Mouse (Mus musculus): ENCODE data around the gene Ripply3. TPM values are rescaled to one million over a fixed set of nuclear protein-coding genes. Genes with fewer than 3 reads are reported as not detected.
A peak's percentile ranks its signal among the peaks of the same experiment; 100 is the strongest.
"Not testable (repeated sequence)": the region's sequence is repeated elsewhere in the genome, so short reads cannot be mapped to it uniquely, and the experiment has no call there.

The Ripply3 gene
- polyA plus RNA-seq, 1 experiment from 2014 or later, result 2.3 TPM

GRCm38 (mm10) chr16:94317752-94318151, 10.5 kb upstream of the Ripply3 start:
- Histone ChIP-seq H3K4me3 (no peak overlapping the region), H3K36me3 (no peaks in the 10 kb centered on the region), H3K27ac (replicated peaks) (no peak overlapping the region), H3K9ac (no peak overlapping the region), H3K4me2 (no peak overlapping the region), H3K27me3 (no peaks in the 10 kb centered on the region), H3K9me3 (no peaks in the 10 kb centered on the region), H3K4me1 (replicated peaks) (peaks cover 9% of the 10 kb centered on the region)
- ATAC-seq (ENCODE audit: low read depth), result no peak
- WGBS, result 80% methylated on average over 5 of the region's 5 CpGs

- no peak for ATAC-seq (ENCODE audit: low read depth)
- WGBS, result 83% methylated on average over 5 of the region's 5 CpGs
- no peaks in the 10 kb centered on the region for H3K9me3 ChIP-seq
- no peak overlapping the region for H3K9ac ChIP-seq
- no peak overlapping the region for H3K27ac ChIP-seq (replicated peaks)
- peaks cover 3% of the 10 kb centered on the region; the same call in 1 of the 2 replicates for H3K27me3 ChIP-seq
- H3K4me3 ChIP-seq, result no peak overlapping the region
- no peaks in the 10 kb centered on the region for H3K4me1 ChIP-seq (replicated peaks)
- H3K36me3 ChIP-seq, result no peaks in the 10 kb centered on the region
- no peak overlapping the region for H3K4me2 ChIP-seq
Observed at GRCm38 (mm10) chr16:94320223-94320622, 8.0 kb upstream of the Ripply3 start.

- 70% methylated on average over 5 of the region's 5 CpGs for WGBS
- peaks cover 34% of the 10 kb centered on the region for H3K27me3 ChIP-seq
- peaks cover 11% of the 10 kb centered on the region for H3K4me1 ChIP-seq (replicated peaks)
- no peak for ATAC-seq (ENCODE audit: low read depth)
- no peak overlapping the region for H3K27ac ChIP-seq (replicated peaks)
- no peaks in the 10 kb centered on the region for H3K36me3 ChIP-seq
- no peak overlapping the region for H3K4me3 ChIP-seq
- no peak overlapping the region for H3K4me2 ChIP-seq
- H3K9ac ChIP-seq, result no peak overlapping the region
- no peaks in the 10 kb centered on the region for H3K9me3 ChIP-seq
Observed at GRCm38 (mm10) chr16:94323681-94324080, 4.5 kb upstream of the Ripply3 start.

DNA sequence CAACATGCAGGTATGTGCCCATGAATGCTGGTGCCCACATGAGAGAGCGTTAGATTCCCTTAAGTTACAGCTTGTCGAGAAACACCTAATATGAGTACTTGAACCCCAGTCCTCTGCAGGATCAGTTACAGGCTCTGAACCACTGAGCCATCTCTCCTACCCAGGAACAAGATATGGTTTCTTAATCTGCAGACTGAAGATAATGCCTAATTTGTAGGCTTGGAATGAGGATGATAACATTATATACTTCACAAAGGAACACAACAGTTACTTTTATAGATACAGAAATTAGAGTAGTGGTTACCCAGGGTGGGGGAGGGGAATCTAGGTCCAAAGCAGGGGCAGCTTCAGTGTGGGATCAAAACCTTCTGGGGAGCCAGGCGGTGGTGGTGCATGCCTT, 2.2 kb upstream of the Ripply3 start:
- H3K4me1 ChIP-seq (replicated peaks), result peaks cover 29% of the 10 kb centered on the region
- no peak overlapping the region for H3K4me2 ChIP-seq
- H3K9ac ChIP-seq, result no peak overlapping the region
- no peaks in the 10 kb centered on the region for H3K9me3 ChIP-seq
- no peak overlapping the region for H3K27ac ChIP-seq (replicated peaks)
- H3K4me3 ChIP-seq, result no peak overlapping the region
- H3K36me3 ChIP-seq, result no peaks in the 10 kb centered on the region
- peaks cover 50% of the 10 kb centered on the region for H3K27me3 ChIP-seq
- 88% methylated on average over 3 of the region's 3 CpGs for WGBS
- ATAC-seq (ENCODE audit: low read depth), result no peak

- peak overlapping the region; percentile 63 for H3K4me2 ChIP-seq
- peak overlapping the region; percentile 22; the same call in 1 of the 2 replicates for H3K9ac ChIP-seq
- H3K27ac ChIP-seq (replicated peaks), result no peak overlapping the region
- H3K36me3 ChIP-seq, result no peaks in the 10 kb centered on the region
- 6% methylated on average over 25 of the region's 25 CpGs for WGBS
- ATAC-seq (ENCODE audit: low read depth), result peak; percentile 51; the same call in 1 of the 2 replicates
- no peaks in the 10 kb centered on the region for H3K9me3 ChIP-seq
- H3K4me3 ChIP-seq, result peak overlapping the region; percentile 40
- peaks cover 29% of the 10 kb centered on the region for H3K4me1 ChIP-seq (replicated peaks)
- H3K27me3 ChIP-seq, result peaks cover 50% of the 10 kb centered on the region
Observed at GRCm38 (mm10) chr16:94328881-94329867, 954 bp downstream of the Ripply3 start.

DNA sequence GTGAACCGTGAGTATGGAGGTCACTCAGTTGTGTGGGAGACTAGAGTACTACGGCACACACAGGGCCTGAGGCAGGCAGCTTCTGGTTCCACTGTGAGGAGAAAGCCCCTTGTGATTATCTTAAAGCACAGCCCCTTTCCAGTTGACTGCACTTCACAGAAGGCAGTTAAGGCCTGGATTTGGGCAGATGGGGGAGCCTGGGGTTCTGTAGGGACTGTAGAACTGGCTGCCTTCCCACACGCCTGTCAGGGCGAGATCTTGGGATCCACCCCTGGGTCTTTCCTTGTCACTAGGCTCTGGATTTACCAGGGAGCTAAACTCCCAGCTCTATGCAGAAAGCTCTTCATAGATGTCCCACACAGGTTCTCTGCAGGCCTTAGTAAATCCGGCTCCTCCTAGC, 2.2 kb downstream of the Ripply3 start:
- Histone ChIP-seq H3K4me1 (replicated peaks) (peaks cover 29% of the 10 kb centered on the region), H3K36me3 (no peaks in the 10 kb centered on the region), H3K4me2 (no peak overlapping the region), H3K27me3 (peaks cover 47% of the 10 kb centered on the region), H3K27ac (replicated peaks) (no peak overlapping the region), H3K4me3 (no peak overlapping the region), H3K9me3 (no peaks in the 10 kb centered on the region), H3K9ac (no peak overlapping the region)
- WGBS, result 61% methylated on average over 5 of the region's 5 CpGs
- no peak for ATAC-seq (ENCODE audit: low read depth)

DNA sequence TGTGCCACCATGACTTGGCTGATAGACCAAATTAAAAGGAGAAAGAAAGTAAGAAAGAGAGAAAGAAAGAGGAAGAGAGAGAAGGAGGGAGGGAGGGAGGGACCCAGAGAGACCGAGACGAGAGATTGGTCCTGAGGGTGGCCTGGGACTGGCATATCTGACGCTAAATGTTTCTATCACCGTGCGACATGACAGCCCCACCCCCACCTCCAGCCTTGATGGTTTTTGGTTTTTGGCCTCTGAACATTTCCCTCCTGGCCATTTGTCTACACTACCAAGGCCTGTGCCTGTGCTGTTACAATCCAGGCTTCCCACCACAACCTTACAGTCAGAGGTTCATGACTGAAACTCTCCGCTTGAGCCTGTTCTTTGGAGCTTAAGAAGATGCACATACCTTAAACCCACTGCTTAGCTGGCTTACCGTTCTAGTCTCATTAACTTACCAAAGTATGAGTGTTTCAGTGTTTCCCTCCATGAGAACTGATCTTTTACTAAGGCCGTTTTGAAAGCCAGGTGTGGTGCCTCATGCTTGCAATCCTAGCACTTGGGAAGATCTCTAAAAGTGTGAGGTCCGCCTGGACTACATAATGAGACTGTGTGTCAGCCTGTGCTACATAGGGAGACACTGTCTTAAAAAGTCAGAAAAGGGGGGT, 3.1 kb downstream of the Ripply3 start:
- Histone ChIP-seq H3K9me3 (no peaks in the 10 kb centered on the region), H3K4me1 (replicated peaks) (peaks cover 29% of the 10 kb centered on the region), H3K36me3 (no peaks in the 10 kb centered on the region), H3K27ac (replicated peaks) (no peak overlapping the region), H3K4me3 (no peak overlapping the region), H3K4me2 (no peak overlapping the region), H3K9ac (no peak overlapping the region), H3K27me3 (peaks cover 39% of the 10 kb centered on the region)
- ATAC-seq (ENCODE audit: low read depth), result no peak
- WGBS, result 83% methylated on average over 9 of the region's 9 CpGs

DNA sequence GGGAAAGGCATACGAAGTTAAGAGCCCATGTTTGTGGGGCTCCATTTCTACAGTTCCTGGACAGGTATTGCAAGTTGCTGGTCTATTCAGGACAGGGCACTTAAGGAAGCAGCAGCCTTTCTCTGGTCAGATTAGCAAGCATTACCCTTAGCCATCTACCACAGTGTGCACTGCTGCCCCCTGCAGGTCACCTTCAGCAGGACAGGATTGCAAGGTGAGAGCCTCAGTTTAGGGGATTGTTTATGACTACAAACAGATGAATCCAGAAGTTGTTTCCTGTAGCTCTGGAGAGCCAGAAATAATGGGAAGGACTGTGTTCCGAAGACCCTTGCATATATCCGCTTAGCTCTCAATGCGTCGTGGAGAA, 3.6 kb downstream of the Ripply3 start:
- H3K4me1 ChIP-seq (replicated peaks), result peaks cover 29% of the 10 kb centered on the region
- no peaks in the 10 kb centered on the region for H3K9me3 ChIP-seq
- no peak for ATAC-seq (ENCODE audit: low read depth)
- no peak overlapping the region for H3K4me2 ChIP-seq
- 51% methylated on average over 5 of the region's 5 CpGs for WGBS
- no peaks in the 10 kb centered on the region for H3K36me3 ChIP-seq
- H3K27ac ChIP-seq (replicated peaks), result no peak overlapping the region
- H3K9ac ChIP-seq, result no peak overlapping the region
- no peak overlapping the region for H3K4me3 ChIP-seq
- peaks cover 34% of the 10 kb centered on the region for H3K27me3 ChIP-seq

DNA sequence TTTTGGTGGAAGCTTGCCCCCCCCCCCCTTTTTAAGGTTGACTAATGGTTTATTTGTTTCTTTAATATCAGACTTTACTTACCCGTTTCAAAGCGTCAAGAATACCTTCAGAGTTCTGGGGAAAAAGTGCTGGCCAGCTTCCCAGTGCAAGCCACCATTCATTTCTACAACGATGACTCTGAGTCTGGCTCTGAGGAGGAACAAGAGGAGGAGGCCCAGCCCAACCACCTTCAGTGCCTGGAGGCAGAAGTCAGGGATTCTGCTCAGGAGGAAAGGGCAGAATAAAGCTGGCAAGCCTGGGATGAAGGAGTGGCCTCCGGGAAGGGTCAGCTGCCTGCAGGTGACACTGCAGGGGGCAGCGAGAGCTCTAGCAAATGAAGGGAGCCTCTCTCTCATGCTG, 7.4 kb downstream of the Ripply3 start:
- H3K4me3 ChIP-seq, result no peak overlapping the region
- H3K4me1 ChIP-seq (replicated peaks), result 0 out of 2 replicates have a peak, but pooled peaks cover under 1% of the 10 kb centered on the region
- H3K27ac ChIP-seq (replicated peaks), result no peak overlapping the region
- H3K4me2 ChIP-seq, result no peak overlapping the region
- 39% methylated on average over 5 of the region's 5 CpGs for WGBS
- H3K9ac ChIP-seq, result no peak overlapping the region
- H3K36me3 ChIP-seq, result no peaks in the 10 kb centered on the region
- no peaks in the 10 kb centered on the region for H3K9me3 ChIP-seq
- H3K27me3 ChIP-seq, result peaks cover under 1% of the 10 kb centered on the region; the same call in 1 of the 2 replicates
- ATAC-seq (ENCODE audit: low read depth), result no peak

- H3K9me3 ChIP-seq; H3K36me3 ChIP-seq; ATAC-seq (ENCODE audit: low read depth); H3K4me1 ChIP-seq (replicated peaks); H3K9ac ChIP-seq; H3K27me3 ChIP-seq; H3K27ac ChIP-seq (replicated peaks); H3K4me2 ChIP-seq; H3K4me3 ChIP-seq: not testable (repeated sequence)
- 94% methylated on average over 20 of the region's 22 CpGs for WGBS
Observed at GRCm38 (mm10) chr16:94339164-94340160, 11.2 kb downstream of the Ripply3 start.

DNA sequence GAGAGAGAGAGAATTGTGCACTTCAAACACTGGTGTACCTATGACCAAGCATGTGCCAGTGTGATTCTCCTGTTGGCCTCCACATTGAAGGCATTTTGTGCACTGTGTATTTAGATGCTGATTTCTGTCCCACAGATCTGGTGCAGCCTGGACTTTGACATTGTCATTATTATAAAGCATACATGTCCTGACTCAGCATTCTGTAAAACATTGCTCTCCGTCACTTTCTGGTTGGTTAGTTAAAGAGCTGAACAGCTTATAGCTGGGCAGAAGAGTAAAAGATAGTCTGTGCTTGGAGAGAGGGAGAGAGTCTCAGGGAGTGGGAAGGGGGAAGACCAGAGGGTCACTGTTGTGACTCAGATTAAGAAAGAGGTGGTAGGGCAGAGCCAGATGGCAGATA, 17.5 kb downstream of the Ripply3 start:
- no peak overlapping the region for H3K9ac ChIP-seq
- H3K36me3 ChIP-seq, result no peaks in the 10 kb centered on the region
- WGBS, result 85% methylated on average over 1 of the region's 1 CpGs
- ATAC-seq (ENCODE audit: low read depth), result no peak
- no peaks in the 10 kb centered on the region for H3K27me3 ChIP-seq
- no peak overlapping the region for H3K27ac ChIP-seq (replicated peaks)
- H3K9me3 ChIP-seq, result no peaks in the 10 kb centered on the region
- peaks cover 9% of the 10 kb centered on the region for H3K4me1 ChIP-seq (replicated peaks)
- no peak overlapping the region for H3K4me3 ChIP-seq
- H3K4me2 ChIP-seq, result no peak overlapping the region

All from neural tube, embryonic 13.5 days (tissue).